Mouse (Mus musculus): ENCODE measurements around the gene Tlk1.
A peak's percentile ranks its signal among the peaks of the same experiment; 100 is the strongest.

The Tlk1 gene

DNA sequence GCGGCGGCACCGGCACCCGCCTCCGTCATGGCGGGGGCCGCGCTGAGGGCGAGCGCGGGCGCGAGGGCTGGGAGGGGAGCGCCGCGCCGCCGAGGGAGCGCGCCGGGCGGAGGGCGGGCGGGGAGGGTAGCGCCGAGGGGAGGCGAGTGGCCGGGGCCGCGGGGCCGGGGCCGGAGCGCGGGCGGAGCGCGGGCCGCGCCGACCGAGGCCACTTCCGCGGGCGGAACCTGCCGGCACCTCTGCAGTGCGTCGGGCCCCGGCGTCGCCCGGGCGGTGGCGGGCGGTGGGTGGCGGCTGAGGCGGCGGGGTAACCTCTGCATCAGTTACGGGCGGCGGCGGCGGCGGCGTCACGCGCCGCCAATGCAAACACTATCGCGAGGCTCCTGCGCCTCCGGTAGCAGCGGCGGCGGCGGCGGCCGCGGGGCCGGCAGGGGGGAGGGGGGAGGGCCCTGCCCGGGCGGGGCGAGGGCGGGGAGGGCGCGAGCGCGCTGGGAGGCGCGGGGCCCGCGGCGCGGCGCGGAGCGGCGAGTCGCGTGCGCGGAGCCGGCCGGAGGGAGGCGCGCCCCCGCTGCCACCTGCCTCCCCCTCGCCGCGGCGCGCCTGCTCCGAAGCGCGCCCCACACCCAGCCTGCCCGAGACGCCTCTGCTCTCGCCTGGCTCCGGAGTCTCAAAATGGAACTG lies at the start of gene Tlk1:
TSS of gene Tlk1 (minus strand) at position 358 of the 681 bp plus-strand sequence.
- DNase-seq (ENCODE audit: low read depth): peak; percentile 90

GRCm38 (mm10) chr2:70875129-70875528 lies 49.6 kb upstream of the Tlk1 start:
- peak; percentile 59 for DNase-seq (ENCODE audit: low read depth)

DNA sequence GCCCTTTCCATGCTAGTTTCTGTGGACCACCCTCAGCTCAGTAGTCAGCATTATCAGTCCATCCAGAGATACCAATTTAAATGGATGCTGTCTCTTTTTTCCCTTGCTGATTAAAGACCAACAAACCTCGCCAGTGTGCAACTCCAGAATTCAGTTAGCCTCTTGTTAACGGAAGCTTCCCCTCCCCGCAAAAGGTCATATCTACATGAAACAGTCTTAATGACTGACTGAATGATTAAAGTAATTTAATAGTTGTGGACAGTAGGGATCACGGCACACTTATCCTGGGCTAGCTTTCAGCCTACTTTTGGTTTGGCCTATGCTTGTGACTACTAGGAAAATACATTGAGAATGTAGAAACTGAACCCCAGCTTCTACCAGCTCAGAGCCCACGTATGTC lies 47.6 kb upstream of the Tlk1 start:
- DNase-seq (ENCODE audit: low read depth): no peak

DNA sequence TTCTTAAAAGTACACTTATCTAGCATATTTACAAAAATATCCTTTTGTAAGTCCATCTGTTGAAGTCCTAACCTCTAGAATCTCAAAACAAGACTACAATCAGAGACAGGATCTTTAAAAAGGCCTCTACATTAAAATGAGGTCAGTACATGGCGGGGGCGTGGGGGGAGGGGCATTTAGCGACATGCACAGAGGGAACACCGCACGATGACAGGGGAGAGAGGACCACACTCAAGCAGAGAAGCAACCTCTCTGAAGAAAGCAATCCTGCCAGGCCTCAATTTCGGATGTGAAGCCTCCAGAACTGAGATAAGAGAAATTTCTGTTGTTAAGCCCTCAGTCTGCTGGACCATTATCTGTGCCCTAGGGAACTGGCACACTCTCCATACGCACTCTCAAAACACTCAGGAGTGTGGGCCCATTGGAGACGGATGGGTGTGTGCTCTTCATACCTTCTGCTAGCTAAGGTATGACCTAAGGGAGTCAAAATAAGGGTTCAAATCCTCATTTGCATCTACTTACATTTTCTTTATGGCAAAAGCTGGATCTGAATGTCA lies 46.0 kb upstream of the Tlk1 start:
- DNase-seq (ENCODE audit: low read depth): no peak

DNA sequence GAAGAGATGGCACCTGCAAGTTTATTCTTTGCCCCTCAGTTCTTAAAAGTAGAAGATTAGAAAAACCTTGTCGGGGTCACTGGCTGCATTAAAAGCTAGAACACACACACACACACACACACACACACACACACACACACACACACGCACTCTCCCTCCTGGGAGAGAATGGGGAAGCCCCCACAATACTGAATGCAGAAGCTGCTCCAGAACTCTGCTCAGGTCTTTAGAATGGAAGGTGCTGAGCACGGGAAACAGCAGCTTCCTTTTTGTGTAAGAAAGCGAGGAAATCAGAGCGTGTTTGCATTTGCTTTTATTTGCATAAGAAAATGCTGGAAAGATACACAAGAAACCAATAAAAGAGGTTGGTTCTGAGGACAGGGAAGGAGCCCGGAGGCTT lies 45.3 kb upstream of the Tlk1 start:
- DNase-seq (ENCODE audit: low read depth): no peak

GRCm38 (mm10) chr2:70869116-70869515 lies 43.6 kb upstream of the Tlk1 start:
- no peak for DNase-seq (ENCODE audit: low read depth)

DNA sequence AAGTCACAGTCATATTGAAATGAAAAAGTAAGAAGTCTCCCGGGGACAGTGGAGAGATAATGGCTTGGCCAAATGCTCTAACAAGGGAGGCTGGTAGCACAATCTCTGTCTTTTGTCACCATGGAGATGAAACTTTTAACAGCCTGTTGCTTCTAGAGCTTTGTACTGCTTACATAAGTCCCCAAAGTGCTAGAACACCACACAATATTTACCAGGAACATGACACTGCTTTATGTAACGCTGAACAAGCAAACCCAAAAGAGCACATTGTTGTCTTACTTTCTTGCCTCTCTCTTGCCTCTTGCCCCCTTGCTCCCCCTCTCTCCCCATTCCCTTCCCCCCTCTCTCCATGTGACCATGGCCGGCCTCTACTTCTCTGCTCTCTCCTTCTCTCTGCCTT lies 41.7 kb upstream of the Tlk1 start:
- no peak for DNase-seq (ENCODE audit: low read depth)

- DNase-seq (ENCODE audit: low read depth): no peak
These were observed 37.4 kb upstream of the Tlk1 start for GRCm38 (mm10) chr2:70862881-70863280.

- DNase-seq (ENCODE audit: low read depth): peak; percentile 38
These were observed 34.2 kb upstream of the Tlk1 start for GRCm38 (mm10) chr2:70859740-70860139.

GRCm38 (mm10) chr2:70856971-70857370 lies 31.4 kb upstream of the Tlk1 start:
- no peak for DNase-seq (ENCODE audit: low read depth)

- no peak for DNase-seq (ENCODE audit: low read depth)
These were observed 28.8 kb upstream of the Tlk1 start for GRCm38 (mm10) chr2:70854231-70854888.

DNA sequence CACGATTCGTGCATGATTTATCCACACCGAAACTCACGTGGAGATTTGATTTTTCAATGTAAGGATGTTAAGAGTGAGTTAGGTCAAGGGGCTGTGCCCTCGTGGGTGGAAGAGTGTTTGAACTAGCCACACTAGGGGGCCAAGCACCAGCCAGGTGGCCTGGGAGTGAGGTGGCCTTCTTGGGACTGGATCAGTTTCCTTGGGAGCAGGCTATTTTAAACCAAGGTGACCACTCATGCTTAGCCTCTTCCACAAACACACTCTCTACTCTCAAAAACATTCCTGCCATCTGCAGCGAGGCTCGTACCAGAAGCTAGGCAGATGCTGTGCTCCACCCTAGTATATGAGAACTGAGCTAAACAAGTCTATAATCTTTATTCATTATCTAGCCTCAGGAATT lies 27.8 kb upstream of the Tlk1 start:
- no peak for DNase-seq (ENCODE audit: low read depth)

- DNase-seq (ENCODE audit: low read depth): no peak
These were observed 27.3 kb upstream of the Tlk1 start for GRCm38 (mm10) chr2:70852796-70853221.

DNA sequence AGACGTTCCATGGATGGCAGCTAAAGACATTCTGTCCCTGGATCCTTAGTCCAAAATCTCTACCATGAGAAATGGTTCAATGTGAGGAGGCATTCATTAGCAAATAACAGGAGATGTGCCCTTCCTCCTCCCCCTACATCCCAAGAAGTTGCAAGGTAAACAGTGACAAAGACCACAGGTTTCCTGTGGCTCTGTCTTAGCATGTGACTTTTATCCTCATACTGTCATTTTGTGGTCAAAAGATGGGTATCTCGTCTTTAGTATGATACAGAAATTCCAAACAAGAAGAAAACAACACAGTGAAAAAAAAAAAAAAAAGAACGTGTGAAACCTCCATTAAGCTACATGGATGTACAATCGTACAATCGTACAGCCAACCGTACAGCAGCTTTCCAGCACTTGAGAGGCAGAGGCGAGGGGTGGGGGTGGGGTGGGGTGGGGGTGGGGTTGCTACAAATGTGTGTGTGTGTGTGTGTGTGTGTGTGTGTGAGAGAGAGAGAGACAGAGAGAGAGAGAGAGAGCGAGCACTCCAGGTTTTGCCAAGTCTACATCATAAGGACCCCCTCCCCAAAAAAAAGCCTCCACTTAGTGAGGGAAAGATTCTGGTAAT lies 26.8 kb upstream of the Tlk1 start:
- DNase-seq (ENCODE audit: low read depth): no peak

- peak; percentile 37 for DNase-seq (ENCODE audit: low read depth)
These were observed 20.3 kb upstream of the Tlk1 start for GRCm38 (mm10) chr2:70845871-70846270.

DNA sequence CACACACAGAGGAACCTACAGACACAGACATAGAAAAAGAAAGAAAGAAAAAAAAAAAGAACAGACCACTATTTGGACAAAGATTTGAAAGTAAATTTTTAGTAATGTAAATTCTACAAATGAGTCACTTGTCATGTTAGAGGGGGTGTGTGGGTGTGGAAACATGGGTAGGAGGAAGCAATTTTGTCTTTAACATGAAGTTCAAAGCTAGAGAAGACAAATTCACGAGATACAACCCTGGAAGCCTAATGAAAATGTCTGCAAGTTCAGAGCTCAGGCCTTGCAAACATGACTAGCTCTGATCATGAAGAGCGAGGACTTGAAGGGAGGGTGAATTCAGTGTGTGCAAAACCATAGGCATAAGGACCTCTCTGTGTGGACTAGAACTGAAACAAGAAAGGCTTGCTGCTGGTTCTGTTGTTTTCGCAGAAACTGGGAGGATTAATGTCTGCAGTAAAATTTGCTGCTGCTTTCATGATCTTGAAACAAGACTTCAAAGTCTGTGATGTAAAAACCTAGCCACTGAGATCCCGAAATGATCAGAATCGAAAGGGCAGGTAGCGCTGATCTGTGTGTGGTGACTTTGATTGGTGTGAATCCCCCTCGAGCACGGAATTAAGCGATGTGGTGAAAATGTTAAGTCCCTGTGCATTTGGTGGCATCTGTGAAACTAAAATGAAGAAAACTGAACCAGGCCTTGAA lies 19.3 kb upstream of the Tlk1 start:
- DNase-seq (ENCODE audit: low read depth): peak; percentile 84

DNA sequence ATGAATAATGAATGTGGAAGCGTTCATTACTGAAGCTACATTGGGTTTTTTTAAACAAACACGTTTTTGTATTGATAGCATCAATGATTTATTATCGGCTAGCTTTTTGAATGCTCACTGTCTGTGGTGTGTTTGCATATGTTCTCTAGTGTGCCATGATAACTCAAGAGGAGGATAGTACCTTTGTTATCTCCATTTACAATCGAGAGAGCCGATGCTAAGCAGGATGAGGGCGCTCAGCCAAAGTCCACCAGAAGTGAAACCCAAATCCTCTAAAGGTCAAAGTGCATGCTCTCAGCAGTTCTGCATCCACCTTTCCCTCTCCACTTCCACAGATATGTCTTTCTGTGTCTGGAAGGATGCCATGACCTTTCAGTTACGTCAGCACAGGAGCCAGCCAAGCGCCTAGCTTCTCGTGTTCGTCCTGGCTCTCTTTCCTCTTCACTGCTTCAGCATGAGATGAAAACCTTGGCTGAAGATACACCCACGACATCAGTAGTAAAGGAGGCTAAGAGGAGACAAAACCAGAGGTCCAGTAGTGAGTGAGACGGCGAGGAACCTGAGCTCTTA lies 16.6 kb upstream of the Tlk1 start:
- no peak for DNase-seq (ENCODE audit: low read depth)

DNA sequence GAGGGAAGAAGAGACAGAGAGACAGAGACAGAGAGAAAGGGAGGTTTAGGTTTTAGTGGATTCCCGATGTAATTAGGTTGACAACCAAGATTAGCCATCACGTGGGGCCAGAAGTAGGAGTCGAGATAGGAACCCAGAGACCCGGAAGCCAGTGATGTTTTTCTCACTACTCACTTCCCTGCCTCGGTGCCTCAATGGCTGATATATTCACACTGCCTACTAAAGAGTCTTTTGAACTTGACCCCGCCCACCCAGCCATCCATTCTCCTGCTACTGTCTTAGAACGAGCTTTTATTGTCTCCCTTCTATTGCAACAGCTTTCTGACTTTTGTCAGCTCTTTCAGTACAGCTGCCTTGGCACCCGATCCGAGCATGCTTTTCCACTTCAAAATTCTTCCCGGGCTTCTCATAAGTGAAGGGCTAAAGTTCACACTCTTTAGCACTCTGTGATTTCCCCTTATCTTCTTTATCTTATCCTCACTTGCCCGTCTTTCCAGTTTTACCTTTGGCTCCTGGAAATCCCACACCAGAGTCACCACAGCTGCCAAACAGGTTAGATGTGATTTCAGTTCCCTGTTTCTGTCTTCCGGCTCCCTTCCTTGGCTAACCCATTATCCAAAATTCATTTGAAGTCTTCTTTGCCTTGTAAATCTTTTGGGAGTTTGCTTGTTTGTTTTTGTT lies 13.1 kb upstream of the Tlk1 start:
- DNase-seq (ENCODE audit: low read depth): peak; percentile 58

- no peak for DNase-seq (ENCODE audit: low read depth)
These were observed 10.8 kb upstream of the Tlk1 start for GRCm38 (mm10) chr2:70836306-70836651.

DNA sequence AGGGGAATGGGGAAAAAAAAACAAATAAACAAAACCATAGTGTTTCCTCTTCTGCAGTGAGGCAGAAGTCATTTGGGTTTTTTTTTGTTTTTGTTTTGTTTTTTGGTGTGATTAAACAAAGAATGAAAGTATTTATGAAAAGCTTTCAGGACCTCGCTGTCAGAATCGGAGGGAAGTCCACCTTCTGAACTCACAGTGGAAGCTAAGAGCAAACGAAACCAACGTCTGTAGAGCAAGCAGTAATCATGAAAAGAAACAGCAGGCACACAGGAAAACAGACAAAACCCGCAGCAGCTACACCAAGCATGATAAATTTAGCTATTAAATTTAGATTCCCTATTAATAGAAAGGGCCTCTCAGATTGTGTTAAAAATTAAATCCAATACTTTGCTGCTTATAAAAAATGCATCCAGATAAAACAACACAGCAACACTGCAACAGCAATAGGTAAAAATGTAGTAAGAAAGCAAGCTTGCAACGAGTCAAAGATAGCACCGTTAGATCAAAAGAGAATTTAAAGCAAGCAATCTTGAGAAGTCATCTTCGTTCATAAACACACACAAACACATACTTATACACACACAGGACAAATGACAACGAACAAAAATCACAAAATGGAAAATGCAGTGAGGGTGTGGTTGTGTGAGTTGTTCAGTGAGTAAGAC lies 10.2 kb upstream of the Tlk1 start:
- DNase-seq (ENCODE audit: low read depth): peak; percentile 71

- DNase-seq (ENCODE audit: low read depth): peak; percentile 56
These were observed 9.7 kb upstream of the Tlk1 start for GRCm38 (mm10) chr2:70835209-70835608.

Measured in induced T-regulatory cell, adult 2 months (primary cell).